Mouse (Mus musculus) forebrain, embryonic 10.5 days (tissue): ENCODE data around the gene Foxn1. TPM values are rescaled to one million over a fixed set of nuclear protein-coding genes. Genes with fewer than 3 reads are reported as not detected.

Experiments
- polyA plus RNA-seq: library from polyadenylated mRNA; unstranded; fragments of >200 nt; fragmentation: Nextera tagmentation; extraction: Ambion mirVana; gene quantifications from 2 replicates; pipeline ENCODE4 v1.2.1, GENCODE M21; 2016

The Foxn1 gene
- polyA plus RNA-seq, 1 experiment from 2014 or later, result not detected

Other genes starting within 250 kb of the Foxn1 start
- gene Traf4, start 221.0 kb downstream of the Foxn1 start, polyA plus RNA-seq, result 97.6 and 104 TPM in 2 replicates
- 10.6 and 11.7 TPM in 2 replicates for gene Nek8, start 209.9 kb downstream of the Foxn1 start, polyA plus RNA-seq
- 10.0 and 11.3 TPM in 2 replicates for gene Tlcd1, start 209.8 kb downstream of the Foxn1 start, polyA plus RNA-seq
- gene Rpl23a, start 203.0 kb downstream of the Foxn1 start, polyA plus RNA-seq, result 1,073 and 1,096 TPM in 2 replicates
- gene Rab34, start 198.1 kb downstream of the Foxn1 start, polyA plus RNA-seq, result 70.7 and 73.3 TPM in 2 replicates
- gene Proca1, start 193.2 kb downstream of the Foxn1 start, polyA plus RNA-seq, result 0.91 and 1.5 TPM in 2 replicates
- 42.9 and 43.3 TPM in 2 replicates for gene Sdf2, start 140.8 kb downstream of the Foxn1 start, polyA plus RNA-seq
- 37.1 and 39.2 TPM in 2 replicates for gene Supt6, start 140.6 kb downstream of the Foxn1 start, polyA plus RNA-seq
- gene 2610507B11Rik, start 124.8 kb downstream of the Foxn1 start, polyA plus RNA-seq, result 72.5 and 72.7 TPM in 2 replicates
- gene BC030499, start 95.7 kb downstream of the Foxn1 start, polyA plus RNA-seq, result 0.26 and 0.52 TPM in 2 replicates
- 74.9 and 76.6 TPM in 2 replicates for gene Spag5, start 85.0 kb downstream of the Foxn1 start, polyA plus RNA-seq
- 2.7 and 3.3 TPM in 2 replicates for gene Aldoc, start 63.6 kb downstream of the Foxn1 start, polyA plus RNA-seq
- 76.3 and 77.5 TPM in 2 replicates for gene Pigs, start 58.1 kb downstream of the Foxn1 start, polyA plus RNA-seq
- gene Unc119, start 43.1 kb downstream of the Foxn1 start, polyA plus RNA-seq, result 60.2 and 62.8 TPM in 2 replicates
- not detected in 2 replicates for gene Slc13a2, start 35.7 kb upstream of the Foxn1 start, polyA plus RNA-seq
- gene Slc46a1, start 79.1 kb upstream of the Foxn1 start, polyA plus RNA-seq, result 20.9 and 21.1 TPM in 2 replicates
- 9.4 and 9.8 TPM in 2 replicates for gene Sarm1, start 111.2 kb upstream of the Foxn1 start, polyA plus RNA-seq
- 23.7 and 25.0 TPM in 2 replicates for gene Vtn, start 112.5 kb upstream of the Foxn1 start, polyA plus RNA-seq
- gene Sebox, start 116.9 kb upstream of the Foxn1 start, polyA plus RNA-seq, result not detected in 2 replicates
- gene Tmem199, start 125.6 kb upstream of the Foxn1 start, polyA plus RNA-seq, result 76.7 and 78.5 TPM in 2 replicates
- 144 and 148 TPM in 2 replicates for gene Poldip2, start 125.6 kb upstream of the Foxn1 start, polyA plus RNA-seq
- gene Tnfaip1, start 149.8 kb upstream of the Foxn1 start, polyA plus RNA-seq, result 96.4 and 97.2 TPM in 2 replicates
- gene Ift20, start 149.8 kb upstream of the Foxn1 start, polyA plus RNA-seq, result 75.9 and 78.8 TPM in 2 replicates
- 106 and 111 TPM in 2 replicates for gene Tmem97, start 164.2 kb upstream of the Foxn1 start, polyA plus RNA-seq